Comparison of ENCODE assay signal across 8 mouse cellular contexts in the genomic region with DNA sequence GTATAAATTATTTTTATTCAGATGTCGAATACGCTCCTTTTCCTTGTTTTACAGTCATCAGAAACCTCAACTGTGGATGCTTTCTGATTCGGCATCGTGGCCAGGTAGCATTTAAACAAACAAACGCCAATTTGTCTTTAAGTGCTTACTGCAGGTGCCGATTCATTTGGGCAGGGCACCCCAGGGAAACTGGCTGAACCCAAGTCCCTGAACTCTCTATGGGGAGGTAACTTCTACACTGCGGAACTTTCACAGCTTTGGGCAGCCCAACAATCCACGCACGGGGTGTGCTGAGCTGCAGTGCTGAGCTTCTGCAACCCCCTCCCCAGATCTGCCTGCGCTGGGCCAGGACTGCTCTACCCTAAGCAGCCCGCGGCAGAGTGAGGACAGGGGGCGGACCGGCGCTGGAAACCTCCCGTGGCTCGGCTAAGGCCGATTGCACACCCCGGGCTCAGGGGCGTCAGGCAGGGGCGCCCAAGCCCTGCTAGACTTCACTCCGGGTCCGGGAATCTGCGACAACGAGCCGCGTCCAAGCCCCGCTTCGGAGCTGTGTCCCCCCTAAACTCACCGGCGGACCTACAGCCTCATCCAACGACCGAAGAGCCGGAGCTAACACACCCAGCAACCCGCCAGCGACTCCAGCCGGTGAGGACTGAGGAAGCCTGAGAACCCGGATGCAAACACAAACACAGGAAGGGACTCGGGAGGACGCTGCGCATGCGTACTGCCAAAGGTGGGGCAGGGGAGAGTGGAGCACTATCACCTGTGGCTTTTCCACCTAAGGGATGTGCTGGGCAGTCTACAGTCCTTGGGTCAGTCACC. TPM values are rescaled to one million over a fixed set of nuclear protein-coding genes. Genes with fewer than 3 reads are reported as not detected.
DNase-seq lines count a peak whose midpoint lies in the region; ATAC-seq and TF ChIP-seq lines count a peak whose summit lies in the region.

TSS of gene Gnpda2 (minus strand) at position 701 of the 822 bp plus-strand sequence.

- peak; percentile 70 for DNase-seq in 3134 (ENCODE audit: extremely low read depth, insufficient read length, low spot score)
- peak; percentile 85 to 90 for DNase-seq in adrenal gland, postnatal 36 days
- DNase-seq in embryonic facial prominence, embryonic 14.5 days (ENCODE audit: low spot score): peak; percentile 96
- DNase-seq in heart, adult 2 months: peak; percentile 84 to 87
- DNase-seq in kidney, adult 8-10 months: peak; percentile 84
- DNase-seq in spleen, postnatal 10 days (ENCODE audit: low spot score in 2 of 2): peak; percentile 48 to 79

- H3K36me3 ChIP-seq in embryonic facial prominence, embryonic 14.5 days (ENCODE audit: control insufficient read depth, insufficient read depth, low read length): peaks cover 14% of the 10 kb centered on the region; the same call in 1 of the 2 replicates
- H3K36me3 ChIP-seq in heart, adult 2 months (ENCODE audit: control insufficient read depth, insufficient read depth, low read length): peaks cover 5% of the 10 kb centered on the region; the same call in 1 of the 2 replicates
- H3K36me3 ChIP-seq in limb, embryonic 13.5 days: peaks cover 6% of the 10 kb centered on the region
- 0 out of 2 replicates have a peak, but pooled peaks cover 2% of the 10 kb centered on the region for H3K36me3 ChIP-seq in midbrain, embryonic 16.5 days (ENCODE audit: control insufficient read depth, insufficient read depth, low read length)

- H3K4me3 ChIP-seq in embryonic facial prominence, embryonic 14.5 days (ENCODE audit: low read depth, low read length): peak within 1 kb of the TSS; percentile 54
- peak within 1 kb of the TSS; percentile 76 for H3K4me3 ChIP-seq in heart, adult 2 months
- peak within 1 kb of the TSS; percentile 75 for H3K4me3 ChIP-seq in limb, embryonic 13.5 days
- H3K4me3 ChIP-seq in midbrain, embryonic 16.5 days (ENCODE audit: low read depth, low read length): peak within 1 kb of the TSS; percentile 73

- H3K4me1 ChIP-seq in embryonic facial prominence, embryonic 14.5 days (ENCODE audit: control insufficient read depth, insufficient read depth, low read length): no peaks in the 10 kb centered on the region
- H3K4me1 ChIP-seq in heart, adult 2 months (ENCODE audit: control insufficient read depth, insufficient read depth, low read length): peaks cover 3% of the 10 kb centered on the region; the same call in 1 of the 2 replicates
- H3K4me1 ChIP-seq in limb, embryonic 13.5 days: peaks cover 6% of the 10 kb centered on the region
- H3K4me1 ChIP-seq in midbrain, embryonic 16.5 days (ENCODE audit: control insufficient read depth, insufficient read depth, low read length): peaks cover 10% of the 10 kb centered on the region

- no peaks in the 10 kb centered on the region for H3K27me3 ChIP-seq in embryonic facial prominence, embryonic 14.5 days (replicated peaks; ENCODE audit: control insufficient read depth, insufficient read depth, low read length)
- H3K27me3 ChIP-seq in heart, adult 2 months (ENCODE audit: control insufficient read depth, insufficient read depth, low read length): no peaks in the 10 kb centered on the region
- no peaks in the 10 kb centered on the region for H3K27me3 ChIP-seq in limb, embryonic 13.5 days
- no peaks in the 10 kb centered on the region for H3K27me3 ChIP-seq in midbrain, embryonic 16.5 days (ENCODE audit: control insufficient read depth, insufficient read depth, low read depth, low read length)

- no peaks in the 10 kb centered on the region for H3K79me2 ChIP-seq in heart, adult 2 months (replicated peaks; ENCODE audit: control insufficient read depth, insufficient read depth, low read length)

- TF ChIP-seq POLR2A in heart, adult 2 months (IDR thresholded peaks at IDR 0.05; ENCODE audit: insufficient read depth, low read depth, low read length): peak; percentile 89

- peak within 1 kb of the TSS; percentile 66 for H3K4me2 ChIP-seq in embryonic facial prominence, embryonic 14.5 days (ENCODE audit: low read depth, low read length)
- H3K4me2 ChIP-seq in limb, embryonic 13.5 days (replicated peaks): peak within 1 kb of the TSS; percentile 74
- H3K4me2 ChIP-seq in midbrain, embryonic 16.5 days (ENCODE audit: low read length): peak within 1 kb of the TSS; percentile 87

- H3K9me3 ChIP-seq in embryonic facial prominence, embryonic 14.5 days (ENCODE audit: control insufficient read depth, low read length): no peaks in the 10 kb centered on the region
- no peaks in the 10 kb centered on the region for H3K9me3 ChIP-seq in limb, embryonic 13.5 days
- H3K9me3 ChIP-seq in midbrain, embryonic 16.5 days (replicated peaks; ENCODE audit: control insufficient read depth, low read length, poor library complexity, severe bottlenecking): no peaks in the 10 kb centered on the region

- 0 out of 2 replicates have a peak, but pooled peaks have one; percentile 41 for TF ChIP-seq EP300 in heart, adult 2 months (IDR thresholded peaks at IDR 0.05; ENCODE audit: insufficient read depth, low read depth, low read length)

- peak; percentile 56 for TF ChIP-seq CTCF in heart, adult 2 months (IDR thresholded peaks at IDR 0.05)

- ATAC-seq in embryonic facial prominence, embryonic 14.5 days (ENCODE audit: low read depth): peak; percentile 98
- peak; percentile 98 for ATAC-seq in limb, embryonic 13.5 days (ENCODE audit: low FRiP score, low read depth)
- ATAC-seq in midbrain, embryonic 16.5 days: peak; percentile 97

- WGBS in embryonic facial prominence, embryonic 14.5 days: 3% methylated on average over 40 of the region's 42 CpGs
- 3% methylated on average over 42 of the region's 42 CpGs for WGBS in heart, adult 2 months
- 3% methylated on average over 42 of the region's 42 CpGs for WGBS in limb, embryonic 13.5 days
- 3% methylated on average over 42 of the region's 42 CpGs for WGBS in midbrain, embryonic 16.5 days

- intact Hi-C loops in heart, adult 2 months (cut with DNase I): loop anchor here (2.0 kb wide), 1 partner anchor 35 kb away; the partner anchor contains the start of gene Guf1

- peak within 1 kb of the TSS; percentile 50 for H3K27ac ChIP-seq in embryonic facial prominence, embryonic 14.5 days (replicated peaks; ENCODE audit: low read depth, low read length)
- H3K27ac ChIP-seq in heart, adult 2 months: peak within 1 kb of the TSS; percentile 79
- H3K27ac ChIP-seq in limb, embryonic 13.5 days: peak within 1 kb of the TSS; percentile 91
- H3K27ac ChIP-seq in midbrain, embryonic 16.5 days (ENCODE audit: low read length): peak within 1 kb of the TSS; percentile 89

- H3K9ac ChIP-seq in embryonic facial prominence, embryonic 14.5 days (ENCODE audit: low read depth, low read length): peak within 1 kb of the TSS; percentile 73
- H3K9ac ChIP-seq in heart, adult 2 months (ENCODE audit: low read depth, low read length): peak within 1 kb of the TSS; percentile 87
- H3K9ac ChIP-seq in limb, embryonic 13.5 days: peak within 1 kb of the TSS; percentile 88
- H3K9ac ChIP-seq in midbrain, embryonic 16.5 days (ENCODE audit: low read depth, low read length): peak within 1 kb of the TSS; percentile 86

RNA-seq across cellular contexts. Expression of gene Gnpda2, which starts in this region (rescaled TPM):
- total RNA-seq in adrenal gland, postnatal 36 days (2021): 10 to 100 TPM; 15.3 to 25.2 TPM
- polyA plus RNA-seq in embryonic facial prominence, embryonic 14.5 days (2014; fragmentation: Nextera tagmentation; extraction: Ambion mirVana): 46.6 and 48.5 TPM in 2 replicates
- 10 to 100 TPM in 1 of 2 experiments, 1 to 10 TPM in 1; 9.4 to 11.1 TPM for total RNA-seq in heart, adult 2 months (2021)
- polyA plus RNA-seq in heart, adult 2 months (2012; rRNA removed): 11.4 and 12.4 TPM in 2 replicates
- polyA plus RNA-seq in limb, embryonic 13.5 days (2015; fragmentation: Nextera tagmentation; extraction: Ambion mirVana): 47.7 and 50.2 TPM in 2 replicates
- 27.1 and 32.9 TPM in 2 replicates for polyA plus RNA-seq in midbrain, embryonic 16.5 days (2015; fragmentation: Nextera tagmentation; extraction: Ambion mirVana)

Comparison
In these comparisons a context has a peak if more than half of its experiments do, and no peak if none do; other contexts are left out.
1. Peak in every context shown above with its lines: DNase-seq, ATAC-seq, H3K4me3 ChIP-seq and H3K27ac ChIP-seq.